Mouse (Mus musculus) MEL (cell line): Measurements from ENCODE around the gene Ahcyl2. TPM values are rescaled to one million over a fixed set of nuclear protein-coding genes. Genes with fewer than 3 reads are reported as not detected.

ENCODE experiments used
- DNase-seq: peaks from one replicate; pipeline ENCODE4 v3.0.0; 2011; ENCODE audit warnings: low read depth, low spot score
- H3K27ac ChIP-seq: 2 replicates; pipeline ENCODE4 v1.5.1; 2012; ENCODE audit warnings: low read depth, mild to moderate bottlenecking, control low read depth, low read length, moderate library complexity; ENCODE audit not compliant: control insufficient read depth
- H3K27me3 ChIP-seq, 2 experiments: fragments of 150-350 bp in 1 of 2; sonication (generic) in 1 of 2; 2 replicates each; pipeline ENCODE4 v1.6.1; 2012; ENCODE audit warnings: low read length in 2 of 2, mild to moderate bottlenecking in 2 of 2, improper control_type of control experiment in 1 of 2, moderate library complexity in 1 of 2; ENCODE audit not compliant: insufficient read depth in 2 of 2, control insufficient read depth in 1 of 2
- H3K36me3 ChIP-seq, 2 experiments: 2 replicates each; pipeline ENCODE4 v1.6.1; 2012 to 2014; ENCODE audit warnings: low read length in 2 of 2, improper control_type of control experiment in 1 of 2, inconsistent platforms in 1 of 2, mild to moderate bottlenecking in 1 of 2; ENCODE audit not compliant: insufficient read depth in 2 of 2, control insufficient read depth in 1 of 2
- H3K4me1 ChIP-seq, 2 experiments: fragments of 150-350 bp in 1 of 2; sonication (generic) in 1 of 2; 2 replicates each; pipeline ENCODE4 v1.6.1; 2012; ENCODE audit warnings: low read length in 2 of 2, improper control_type of control experiment in 1 of 2, mild to moderate bottlenecking in 1 of 2; ENCODE audit not compliant: insufficient read depth in 2 of 2, control insufficient read depth in 1 of 2
- H3K4me3 ChIP-seq, 2 experiments: fragments of 150-350 bp in 1 of 2; sonication (generic) in 1 of 2; 2 replicates each; pipeline ENCODE4 v1.5.1; 2012; ENCODE audit warnings: low read depth in 2 of 2, low read length in 2 of 2, mild to moderate bottlenecking in 2 of 2, moderate library complexity in 2 of 2, control low read depth in 1 of 2, improper control_type of control experiment in 1 of 2; ENCODE audit not compliant: control insufficient read depth in 1 of 2, insufficient read depth in 1 of 2
- H3K79me2 ChIP-seq: 2 replicates; pipeline ENCODE4 v1.6.1; 2012; ENCODE audit warnings: mild to moderate bottlenecking, low read length, moderate library complexity; ENCODE audit not compliant: control insufficient read depth, poor library complexity, insufficient read depth
- H3K9ac ChIP-seq: 2 replicates; pipeline ENCODE4 v1.6.1; 2012; ENCODE audit warnings: low read depth, mild to moderate bottlenecking, control low read depth, low read length, moderate library complexity; ENCODE audit not compliant: control insufficient read depth, poor library complexity, severe bottlenecking
- H3K9me3 ChIP-seq: fragments of 150-350 bp; sonication (generic); replicated peaks from 2 replicates; pipeline ENCODE4 v1.6.1; 2012; ENCODE audit warnings: mild to moderate bottlenecking, low read length, improper control_type of control experiment, moderate library complexity; ENCODE audit not compliant: insufficient read depth
- CHD1 ChIP-seq: IDR thresholded peaks from 2 replicates; pipeline ENCODE4 v1.6.1; 2012; ENCODE audit warnings: low read depth, mild to moderate bottlenecking, inconsistent platforms, low read length, improper control_type of control experiment
- CTCF ChIP-seq, 3 experiments: IDR thresholded peaks in 2 of 3; conservative IDR thresholded peaks in 1 of 3; 2 replicates each; pipeline ENCODE4 v1.5.1; 2011 to 2012; ENCODE audit warnings: low read length in 3 of 3, low read depth in 2 of 3, mild to moderate bottlenecking in 2 of 3, improper control_type of control experiment in 1 of 3, inconsistent platforms in 1 of 3, mixed read lengths in 1 of 3, moderate library complexity in 1 of 3; ENCODE audit not compliant: control insufficient read depth in 1 of 3, insufficient read depth in 1 of 3, poor library complexity in 1 of 3, severe bottlenecking in 1 of 3
- ELF1 ChIP-seq: IDR thresholded peaks from 2 replicates; pipeline ENCODE4 v1.6.1; 2014; ENCODE audit warnings: low read depth, mild to moderate bottlenecking, inconsistent platforms, low read length, improper control_type of control experiment, moderate library complexity
- EP300 ChIP-seq, 2 experiments: IDR thresholded peaks; 2 replicates each; pipeline ENCODE4 v1.6.1; 2011; ENCODE audit warnings: improper control_type of control experiment in 2 of 2, low read length in 2 of 2, low read depth in 1 of 2, mild to moderate bottlenecking in 1 of 2
- ETS1 ChIP-seq: IDR thresholded peaks from 2 replicates; pipeline ENCODE4 v1.6.1; 2012; ENCODE audit warnings: low read depth, mild to moderate bottlenecking, inconsistent platforms, low read length, improper control_type of control experiment, moderate library complexity
- GATA1 ChIP-seq: IDR thresholded peaks from 2 replicates; pipeline ENCODE4 v1.6.1; 2011; ENCODE audit warnings: low read depth, low read length, improper control_type of control experiment
- HCFC1 ChIP-seq: IDR thresholded peaks from 2 replicates; pipeline ENCODE4 v1.6.1; 2012; ENCODE audit warnings: low read depth, mild to moderate bottlenecking, inconsistent platforms, low read length, improper control_type of control experiment, moderate library complexity
- MAZ ChIP-seq: IDR thresholded peaks from 2 replicates; pipeline ENCODE4 v1.6.1; 2012; ENCODE audit warnings: low read depth, mild to moderate bottlenecking, inconsistent platforms, low read length, improper control_type of control experiment
- MXI1 ChIP-seq: IDR thresholded peaks from 2 replicates; pipeline ENCODE4 v1.6.1; 2011; ENCODE audit warnings: mild to moderate bottlenecking, low read depth, low read length, improper control_type of control experiment
- MYB ChIP-seq: IDR thresholded peaks from 2 replicates; pipeline ENCODE4 v1.6.1; 2011; ENCODE audit warnings: mild to moderate bottlenecking, low read depth, low read length, improper control_type of control experiment
- MYC ChIP-seq: IDR thresholded peaks from 2 replicates; pipeline ENCODE4 v1.6.1; 2011; ENCODE audit warnings: low read depth, mild to moderate bottlenecking, low read length, improper control_type of control experiment, moderate library complexity
- POLR2A ChIP-seq, 2 experiments: IDR thresholded peaks; 2 replicates each; pipeline ENCODE4 v1.6.1; 2011 to 2012; ENCODE audit warnings: low read length in 2 of 2, mild to moderate bottlenecking in 2 of 2, control low read depth in 1 of 2, improper control_type of control experiment in 1 of 2, low read depth in 1 of 2, moderate library complexity in 1 of 2; ENCODE audit not compliant: control insufficient read depth in 1 of 2, insufficient read depth in 1 of 2, poor library complexity in 1 of 2
- POLR2AphosphoS2 ChIP-seq: IDR thresholded peaks from 2 replicates; pipeline ENCODE4 v1.6.1; 2011; ENCODE audit warnings: low read length, improper control_type of control experiment
- RAD21 ChIP-seq: IDR thresholded peaks from 2 replicates; pipeline ENCODE4 v1.6.1; 2011; ENCODE audit warnings: mild to moderate bottlenecking, low read depth, low read length, improper control_type of control experiment
- SIN3A ChIP-seq: IDR thresholded peaks from 2 replicates; pipeline ENCODE4 v1.6.1; 2012; ENCODE audit warnings: low read length, improper control_type of control experiment, inconsistent platforms
- SMC3 ChIP-seq: IDR thresholded peaks from 2 replicates; pipeline ENCODE4 v1.6.1; 2011; ENCODE audit warnings: low read depth, low read length, improper control_type of control experiment
- TBP ChIP-seq: IDR thresholded peaks from 2 replicates; pipeline ENCODE4 v1.8.0; 2011; ENCODE audit warnings: low read depth, low read length, improper control_type of control experiment
- TCF12 ChIP-seq: IDR thresholded peaks from 2 replicates; pipeline ENCODE4 v1.6.1; 2014; ENCODE audit warnings: low read depth, mild to moderate bottlenecking, inconsistent platforms, low read length, improper control_type of control experiment, moderate library complexity
- USF1 ChIP-seq: IDR thresholded peaks from 2 replicates; pipeline ENCODE4 v1.6.1; 2014; ENCODE audit warnings: low read depth, mild to moderate bottlenecking, inconsistent platforms, low read length, improper control_type of control experiment, moderate library complexity
- USF2 ChIP-seq, 2 experiments: IDR thresholded peaks; 2 replicates each; pipeline ENCODE4 v1.6.1; 2011 to 2012; ENCODE audit warnings: improper control_type of control experiment in 2 of 2, low read length in 2 of 2, borderline replicate concordance in 1 of 2, inconsistent platforms in 1 of 2, low read depth in 1 of 2, mild to moderate bottlenecking in 1 of 2; ENCODE audit not compliant: insufficient read depth in 1 of 2
- ZC3H11A ChIP-seq: IDR thresholded peaks from 2 replicates; pipeline ENCODE4 v1.6.1; 2012; ENCODE audit warnings: low read depth, mild to moderate bottlenecking, inconsistent platforms, low read length, improper control_type of control experiment
- polyA plus RNA-seq, 2 experiments: library from polyadenylated mRNA; stranded (reverse) in 1 of 2; unstranded in 1 of 2; fragments of >175 nt in 1 of 2; fragments of >200 nt in 1 of 2; gene quantifications; 2 replicates each; pipeline versions ENCODE4 v1.2.1 to v1.2.4; 2012; ENCODE audit warnings: low replicate concordance in 2 of 2, low read depth in 1 of 2; ENCODE audit not compliant: insufficient read length in 2 of 2, insufficient read depth in 1 of 2, missing spikeins in 1 of 2
- total RNA-seq: library from RNA; depleted of rRNA; stranded (reverse); fragments of 300-350 nt; gene quantifications from 2 replicates; pipeline ENCODE4 v1.2.3, GENCODE M21; 2012

Ahcyl2 gene
- total and polyA plus RNA-seq, 3 experiments = 16.9 to 17.0 TPM; not detected in 1

GRCm38 (mm10) chr6:29819309-29819708 is 51.5 kb downstream of the Ahcyl2 start:
- peak; percentile 61 for DNase-seq
- Histone ChIP-seq H3K27ac (no peak overlapping the region), H3K27me3 (no peaks in the 10 kb centered on the region), H3K9ac (no peak overlapping the region), H3K36me3 (no peaks in the 10 kb centered on the region; a peak in 2 of 4 replicates), H3K4me1 (no peaks in the 10 kb centered on the region; a peak in 1 of 4 replicates), H3K79me2 (no peaks in the 10 kb centered on the region), H3K9me3 (no peaks in the 10 kb centered on the region), H3K4me3 (no peak overlapping the region)
- TF ChIP-seq CTCF (IDR thresholded peaks at IDR 0.05 in 2 of 3, conservative IDR thresholded peaks at IDR 0.05 in 1 of 3; ENCODE audit: control insufficient read depth in 1 of 3, insufficient read depth in 1 of 3, low read depth in 2 of 3, low read length in 3 of 3, poor library complexity in 1 of 3, severe bottlenecking in 1 of 3) = peak in 2 of 3 experiments; percentile 32 to 81; a peak in 3 of 6 replicates
- peak; percentile 80 for TF ChIP-seq SMC3
- TF ChIP-seq CHD1 = no peak
- TF ChIP-seq ZC3H11A = peak; percentile 72
- TF ChIP-seq RAD21 = peak; percentile 91

GRCm38 (mm10) chr6:29820314-29820713 is 52.5 kb downstream of the Ahcyl2 start:
- no peak overlapping the region for H3K27ac ChIP-seq
- no peaks in the 10 kb centered on the region for H3K27me3 ChIP-seq
- no peak overlapping the region for H3K4me3 ChIP-seq
- H3K36me3 ChIP-seq = no peaks in the 10 kb centered on the region; a peak in 2 of 4 replicates
- H3K4me1 ChIP-seq = no peaks in the 10 kb centered on the region; a peak in 1 of 4 replicates
- TF ChIP-seq HCFC1 = no peak
- TF ChIP-seq ELF1 = no peak
- no peak for TF ChIP-seq SIN3A
- no peak for TF ChIP-seq MXI1
- no peak for TF ChIP-seq POLR2AphosphoS2
- no peak for TF ChIP-seq USF2 (IDR thresholded peaks at IDR 0.05; ENCODE audit: borderline replicate concordance in 1 of 2, insufficient read depth in 1 of 2, low read depth in 1 of 2, low read length in 2 of 2)
- no peak overlapping the region for H3K9ac ChIP-seq
- no peaks in the 10 kb centered on the region for H3K79me2 ChIP-seq
- no peaks in the 10 kb centered on the region for H3K9me3 ChIP-seq
- no peak for DNase-seq

- no peak overlapping the region for H3K4me3 ChIP-seq
- TF ChIP-seq TCF12 = no peak
- TF ChIP-seq ETS1 = no peak
- TF ChIP-seq GATA1 = no peak
- TF ChIP-seq MYB = no peak
- TF ChIP-seq POLR2A (IDR thresholded peaks at IDR 0.05; ENCODE audit: control insufficient read depth in 1 of 2, insufficient read depth in 1 of 2, low read depth in 1 of 2, low read length in 2 of 2, poor library complexity in 1 of 2) = no peak
- TF ChIP-seq CHD1 = no peak
- no peak for TF ChIP-seq MAZ
- no peak for TF ChIP-seq TBP
- TF ChIP-seq MXI1 = no peak
- no peak for TF ChIP-seq RAD21
- no peak for TF ChIP-seq MYC
- no peak for TF ChIP-seq EP300 (IDR thresholded peaks at IDR 0.05; ENCODE audit: low read depth in 1 of 2, low read length in 2 of 2)
- TF ChIP-seq USF1 = no peak
- H3K4me1 ChIP-seq = no peaks in the 10 kb centered on the region; a peak in 1 of 4 replicates
- no peaks in the 10 kb centered on the region; a peak in 2 of 4 replicates for H3K36me3 ChIP-seq
- no peak for DNase-seq
- no peaks in the 10 kb centered on the region for H3K27me3 ChIP-seq
- no peaks in the 10 kb centered on the region for H3K9me3 ChIP-seq
- no peak overlapping the region for H3K27ac ChIP-seq
- no peaks in the 10 kb centered on the region for H3K79me2 ChIP-seq
- H3K9ac ChIP-seq = no peak overlapping the region
Observed at GRCm38 (mm10) chr6:29820926-29821325, 53.1 kb downstream of the Ahcyl2 start.
